Mouse (Mus musculus) erythroblast, embryonic 14.5 days (primary cell): ENCODE data around the gene En1.

Source experiments
- GATA1 ChIP-seq: IDR thresholded peaks from 2 replicates; pipeline ENCODE4 v1.6.1; 2012; ENCODE audit warnings: low read length, inconsistent platforms, mixed read lengths
- TAL1 ChIP-seq: IDR thresholded peaks from 3 replicates; pipeline ENCODE4 v1.6.1; 2012; ENCODE audit warnings: low read length, inconsistent platforms, mixed read lengths

DNA sequence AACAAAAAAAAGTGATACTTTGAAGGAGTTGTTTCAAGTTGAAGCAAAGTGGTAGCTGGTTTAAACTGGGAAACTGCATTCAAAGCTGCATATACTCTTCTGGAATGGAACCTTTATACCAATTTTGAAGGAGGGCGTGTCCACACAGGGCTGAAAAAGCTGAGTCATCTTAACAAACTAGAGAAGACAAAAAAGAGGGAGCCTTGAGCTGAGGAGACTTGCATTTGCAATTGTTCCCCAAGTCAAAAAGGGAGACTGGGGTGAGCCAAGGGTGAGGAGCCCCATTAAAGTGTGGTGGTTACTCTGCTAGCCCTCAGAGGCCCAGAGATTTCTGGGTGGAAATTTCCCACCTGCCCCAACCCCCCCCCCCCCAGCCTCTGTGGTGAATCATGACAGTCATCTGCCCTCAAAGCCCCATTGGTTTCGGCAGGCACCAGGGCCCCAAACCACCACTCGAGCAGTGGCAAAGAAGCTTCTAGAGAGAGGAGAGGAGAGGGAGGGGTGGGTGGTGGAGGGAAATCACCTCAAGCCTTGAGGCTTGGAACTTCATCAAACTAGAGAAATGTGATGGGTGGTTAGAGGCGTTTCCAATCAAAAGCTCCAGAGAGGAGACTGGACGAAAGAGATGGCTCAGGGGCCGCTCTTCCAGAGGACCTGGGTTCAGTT, 13.7 kb upstream of the En1 start:
- TF ChIP-seq GATA1 (no peak), TAL1 (no peak)
